Mouse (Mus musculus): Measurements from ENCODE around the gene Fkbp11. TPM values are rescaled to one million over a fixed set of nuclear protein-coding genes. Genes with fewer than 3 reads are reported as not detected.

The Fkbp11 gene
- 26.7 and 49.8 TPM in 2 replicates for polyA plus RNA-seq (2012; rRNA removed)

DNA sequence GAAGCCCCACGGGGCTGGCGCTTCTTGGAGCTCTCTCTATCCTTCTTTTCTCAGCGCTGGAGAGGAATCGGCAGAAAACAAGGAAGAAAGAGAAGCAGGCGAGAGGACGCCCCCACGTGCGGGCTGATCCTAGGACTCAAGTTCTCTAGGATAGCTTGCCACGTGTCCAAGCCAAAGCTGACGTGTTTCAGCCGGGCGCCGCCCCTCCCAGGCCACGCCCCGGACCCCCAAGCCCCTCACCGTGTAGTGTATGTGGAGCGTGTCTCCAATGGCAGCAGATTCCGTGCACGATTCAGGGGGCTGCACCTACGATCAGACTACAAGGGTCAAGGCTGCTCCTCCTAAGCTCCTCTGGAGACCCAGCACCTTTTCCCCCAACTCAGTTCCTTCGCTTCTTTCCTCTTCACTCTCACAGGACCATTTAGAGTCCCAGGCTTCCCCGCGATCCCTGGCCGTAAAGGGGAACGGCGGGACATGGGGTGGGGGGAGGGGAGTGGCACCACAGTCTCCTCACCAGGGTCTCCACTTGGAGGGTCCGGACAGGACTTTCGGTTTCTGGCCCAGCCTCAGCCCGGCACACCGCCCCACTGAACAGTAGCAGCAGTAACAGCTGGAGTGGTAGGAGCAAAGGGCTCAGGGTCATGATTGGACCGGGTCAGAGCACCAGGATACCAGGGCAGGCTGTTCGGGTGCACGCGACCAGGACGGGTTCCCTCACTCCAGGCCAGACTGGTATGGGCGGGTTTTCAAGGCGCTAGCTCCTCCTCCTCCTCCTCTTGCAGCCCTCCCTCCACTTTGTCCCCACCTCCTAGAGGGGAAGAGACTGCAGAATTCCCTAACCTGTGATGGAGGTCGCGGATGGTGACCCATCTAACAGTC is at the start of gene Fkbp11:
TSS of gene Fkbp11 (minus strand) at position 756 of the 879 bp plus-strand sequence.

DNA sequence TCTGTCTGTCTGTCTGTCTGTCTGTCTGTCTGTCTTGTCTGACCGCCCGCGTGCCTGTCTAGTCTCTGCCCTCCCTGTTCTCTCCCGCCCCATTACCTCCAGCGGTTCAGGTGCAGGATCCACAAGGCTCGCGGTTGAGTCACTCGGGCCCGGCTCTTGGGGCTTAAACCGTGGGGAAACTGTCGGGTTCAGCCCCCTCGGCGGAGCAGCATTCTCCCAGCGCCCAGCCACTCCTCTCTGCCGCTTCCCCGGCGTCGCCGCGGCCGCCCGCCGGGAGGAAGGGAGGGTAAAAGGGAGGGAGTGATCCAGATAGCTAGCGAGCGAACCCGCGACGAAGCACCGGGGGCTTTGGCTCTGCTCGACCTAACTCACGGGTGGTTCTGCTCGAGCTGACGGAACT is 49.8 kb upstream of the Fkbp11 start, which contains the start of gene Wnt10b:
TSS of gene Wnt10b (minus strand) at position 389 of the 400 bp plus-strand sequence.

DNA sequence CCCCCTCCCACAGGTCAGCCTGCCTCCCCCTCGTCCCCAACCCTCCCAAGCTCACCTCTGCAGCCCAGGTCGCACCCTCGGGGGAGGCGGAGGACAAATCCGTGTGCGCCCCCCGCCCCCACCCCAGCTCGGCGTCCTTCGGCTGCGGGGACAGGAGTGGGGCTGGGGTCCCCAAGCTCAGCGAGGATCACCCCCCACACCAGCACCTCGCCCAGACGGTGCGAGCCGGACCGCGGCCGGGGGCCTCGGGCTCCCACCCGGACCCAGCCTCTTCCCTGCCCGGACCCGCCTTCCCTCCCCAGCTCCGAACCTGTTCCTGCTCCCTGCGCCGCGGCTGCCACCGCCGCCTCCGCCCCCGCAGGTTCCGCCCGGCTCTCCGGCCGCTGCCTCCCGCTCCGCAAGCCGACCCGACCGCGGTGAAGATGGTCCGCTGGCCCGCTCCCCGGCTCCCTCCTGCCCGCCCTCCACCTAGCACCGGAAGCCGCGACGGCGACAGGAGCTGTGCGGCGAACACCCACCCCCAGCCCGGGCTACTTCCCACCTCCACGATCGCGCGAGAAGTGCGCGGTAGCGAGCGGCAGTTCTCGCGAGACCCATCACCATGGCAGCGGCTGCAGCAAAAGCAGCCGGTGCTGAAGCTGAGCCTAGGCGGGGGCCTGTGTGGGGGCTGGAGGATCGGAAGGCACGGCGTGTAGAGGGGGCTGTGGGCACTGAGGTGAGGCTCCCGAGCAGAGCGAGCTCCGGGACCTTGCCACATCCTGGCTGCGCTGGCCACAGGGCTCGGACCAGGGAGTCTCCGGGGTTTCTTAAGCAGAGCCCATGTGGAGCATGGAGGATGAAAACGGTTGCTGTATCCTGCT is 34.9 kb upstream of the Fkbp11 start, which contains the start of gene Arf3:
TSS of gene Arf3 (minus strand) at position 545 of the 860 bp plus-strand sequence.

DNA sequence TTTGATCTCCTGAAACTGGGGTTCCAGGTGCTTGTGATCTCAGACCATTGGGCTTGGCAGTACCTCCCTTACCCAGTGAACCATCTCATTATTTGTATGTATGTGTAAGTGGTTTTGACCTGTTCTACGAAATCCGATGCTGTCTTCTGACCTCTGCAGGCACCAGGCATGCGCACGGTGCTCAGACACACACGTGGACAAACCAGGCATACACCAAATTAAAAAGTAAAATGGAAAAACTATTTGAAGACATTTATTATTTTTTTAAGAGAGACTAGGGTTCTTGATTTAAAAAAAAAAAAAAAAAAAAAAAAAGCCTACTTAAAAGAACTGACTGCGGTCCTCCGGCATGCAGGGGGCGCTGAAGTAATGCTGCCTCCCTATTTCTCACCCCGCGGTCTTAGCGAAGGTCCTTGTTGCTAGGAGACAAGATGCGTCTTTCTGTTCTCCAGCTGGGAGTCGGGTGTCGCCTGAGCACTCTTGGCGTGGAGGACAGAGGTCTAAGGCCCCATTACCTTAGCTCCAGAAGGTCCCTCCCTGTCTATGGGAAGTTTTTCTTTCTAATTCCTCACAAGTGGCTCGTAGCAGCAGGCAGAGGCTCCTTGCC is 20.1 kb downstream of the Fkbp11 start, which contains the start of gene Ccdc65:
TSS of gene Ccdc65 (plus strand) at position 442 of the 607 bp plus-strand sequence.

DNA sequence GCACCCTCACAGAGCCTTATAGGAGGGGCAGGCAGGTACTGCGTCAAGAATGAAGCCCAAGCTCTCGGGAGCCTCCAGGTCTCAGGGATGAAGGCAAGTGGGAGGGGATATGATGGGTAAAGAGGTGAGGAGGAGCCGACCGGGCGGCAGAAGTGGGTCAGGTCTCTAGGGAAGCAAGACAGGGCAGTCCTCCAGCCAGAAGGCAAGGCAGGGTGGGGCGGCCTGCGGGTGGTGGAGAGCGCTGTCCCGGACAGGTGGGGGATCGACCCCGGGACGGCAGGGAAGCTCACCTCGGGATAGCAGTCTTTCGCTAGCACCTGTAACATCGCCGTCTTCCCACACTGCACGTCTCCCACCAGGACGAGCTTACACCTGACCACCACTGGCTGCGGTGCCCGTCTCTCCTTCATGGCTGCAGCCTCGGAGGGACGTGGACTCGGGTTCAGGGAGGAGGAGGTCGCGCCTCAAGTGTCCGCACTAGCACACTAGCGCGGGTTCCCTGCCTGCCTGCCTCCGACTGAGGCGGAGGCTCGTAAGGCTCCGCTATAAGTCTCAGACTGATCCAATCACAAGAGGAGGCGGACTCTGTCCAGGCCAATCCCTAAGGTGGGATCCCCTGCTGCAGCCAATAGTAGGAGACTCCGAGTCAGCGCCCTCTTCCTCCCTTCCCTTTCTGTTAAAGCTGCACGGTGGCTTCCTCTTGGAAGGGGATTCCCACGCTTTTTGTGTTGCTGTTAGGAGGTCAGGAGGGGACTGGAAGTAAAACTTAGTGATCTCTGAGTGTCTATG is 50.9 kb downstream of the Fkbp11 start, which contains the start of gene Rnd1:
TSS of gene Rnd1 (minus strand) at position 522 of the 789 bp plus-strand sequence.

Other genes with a start within 250 kb of the Fkbp11 start
- gene Lalba, start 245.5 kb downstream of the Fkbp11 start, polyA plus RNA-seq (2012; rRNA removed): not detected in 2 replicates
- not detected in 2 replicates for gene Olfr279, start 235.8 kb downstream of the Fkbp11 start, polyA plus RNA-seq (2012; rRNA removed)
- gene Kansl2, start 193.9 kb downstream of the Fkbp11 start, polyA plus RNA-seq (2012; rRNA removed): 23.5 and 24.8 TPM in 2 replicates
- gene Ccnt1, start 157.3 kb downstream of the Fkbp11 start, polyA plus RNA-seq (2012; rRNA removed): 6.0 and 6.3 TPM in 2 replicates
- gene 4930415O20Rik, start 157.2 kb downstream of the Fkbp11 start, polyA plus RNA-seq (2012; rRNA removed): 0.43 TPM in 1 of 2 replicates, not detected in the other
- gene Adcy6, start 118.1 kb downstream of the Fkbp11 start, polyA plus RNA-seq (2012; rRNA removed): 189 and 211 TPM in 2 replicates
- 96.4 and 107 TPM in 2 replicates for gene Cacnb3, start 97.4 kb downstream of the Fkbp11 start, polyA plus RNA-seq (2012; rRNA removed)
- 29.0 and 31.4 TPM in 2 replicates for gene Ddx23, start 65.3 kb downstream of the Fkbp11 start, polyA plus RNA-seq (2012; rRNA removed)
- 1.2 and 2.3 TPM in 2 replicates for gene Rnd1, start 50.7 kb downstream of the Fkbp11 start, polyA plus RNA-seq (2012; rRNA removed)
- 0.22 and 0.43 TPM in 2 replicates for gene Ccdc65, start 20.0 kb downstream of the Fkbp11 start, polyA plus RNA-seq (2012; rRNA removed)
- 75.8 and 94.5 TPM in 2 replicates for gene Arf3, start 35.0 kb upstream of the Fkbp11 start, polyA plus RNA-seq (2012; rRNA removed)
- gene Wnt10b, start 50.0 kb upstream of the Fkbp11 start, polyA plus RNA-seq (2012; rRNA removed): 0.30 and 0.65 TPM in 2 replicates
- gene Wnt1, start 61.7 kb upstream of the Fkbp11 start, polyA plus RNA-seq (2012; rRNA removed): 0.07 TPM in 1 of 2 replicates, not detected in the other
- gene Ddn, start 81.3 kb upstream of the Fkbp11 start, polyA plus RNA-seq (2012; rRNA removed): not detected in 2 replicates
- gene Prkag1, start 103.3 kb upstream of the Fkbp11 start, polyA plus RNA-seq (2012; rRNA removed): 45.2 and 50.3 TPM in 2 replicates
- gene Kmt2d, start 143.0 kb upstream of the Fkbp11 start, polyA plus RNA-seq (2012; rRNA removed): 23.9 and 26.7 TPM in 2 replicates
- gene Rhebl1, start 166.3 kb upstream of the Fkbp11 start, polyA plus RNA-seq (2012; rRNA removed): 1.9 and 2.1 TPM in 2 replicates
- gene Dhh, start 170.3 kb upstream of the Fkbp11 start, polyA plus RNA-seq (2012; rRNA removed): 0.72 and 0.93 TPM in 2 replicates
- gene Lmbr1l, start 190.0 kb upstream of the Fkbp11 start, polyA plus RNA-seq (2012; rRNA removed): 56.6 and 93.6 TPM in 2 replicates
- 551 and 757 TPM in 2 replicates for gene Tuba1b, start 206.4 kb upstream of the Fkbp11 start, polyA plus RNA-seq (2012; rRNA removed)
- 98.4 and 128 TPM in 2 replicates for gene Gm49450, start 225.4 kb upstream of the Fkbp11 start, polyA plus RNA-seq (2012; rRNA removed)
- 192 and 198 TPM in 2 replicates for gene Tuba1a, start 225.5 kb upstream of the Fkbp11 start, polyA plus RNA-seq (2012; rRNA removed)

Measured in colon, adult 2 months (tissue).